ENCODE assay signal across 19 mouse cellular contexts in the genomic region with DNA sequence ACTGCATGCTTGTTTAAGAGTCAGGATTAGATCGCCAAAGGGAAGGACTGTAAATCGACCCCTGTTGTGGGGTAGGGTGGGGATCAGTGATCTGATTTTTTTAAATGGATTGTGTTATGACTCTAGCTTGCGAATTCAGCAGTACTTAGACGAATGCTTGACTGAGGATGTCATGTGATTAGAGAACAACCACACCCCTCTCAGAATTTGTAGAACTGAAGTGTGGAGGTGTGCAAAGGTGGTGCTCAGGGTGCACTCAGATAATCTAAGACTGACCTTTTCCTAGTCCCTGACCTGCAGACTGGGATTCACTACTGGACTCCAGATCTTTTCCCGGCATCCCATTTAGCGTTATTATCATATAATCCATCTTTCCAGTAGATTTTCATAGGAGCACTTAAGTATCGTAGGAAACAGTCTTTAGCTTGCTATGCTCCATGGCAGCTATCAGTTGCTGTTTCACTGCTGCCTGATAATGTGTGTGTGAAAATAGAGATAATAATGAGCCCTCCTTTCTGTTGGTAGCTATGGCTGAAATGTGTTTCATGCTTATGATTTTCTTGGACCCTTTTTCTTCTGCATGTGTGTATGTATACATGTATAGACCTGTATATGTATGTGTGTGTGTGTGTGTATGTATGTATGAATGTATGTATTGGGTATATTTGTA. TPM values are rescaled to one million over a fixed set of nuclear protein-coding genes. Genes with fewer than 3 reads are reported as not detected.
DNase-seq lines count a peak whose midpoint lies in the region; ATAC-seq and TF ChIP-seq lines count a peak whose summit lies in the region.
"Had no signal": no experiment of that assay in that cellular context is flagged by ENCODE, and none has a peak within 500 bp of the region (broad histone marks: within the 10 kb centered on the region; RNA-seq: fewer than 3 reads in every experiment).

No protein-coding gene starts in this region.

- ATAC-seq in heart, embryonic 13.5 days (ENCODE audit: extremely low read depth, insufficient number of reproducible peaks, low FRiP score, low TSS enrichment), result no peak
- ATAC-seq in lung, embryonic 15.5 days (ENCODE audit: borderline replicate concordance, extremely low read depth, low FRiP score, low TSS enrichment), result no peak

- no peak for TF ChIP-seq POLR2A in small intestine, adult 2 months (IDR thresholded peaks at IDR 0.05; ENCODE audit: low read depth, low read length)

- no peak for DNase-seq in heart, postnatal 36 days
- DNase-seq in lung, postnatal 4 days, result no peak
- no peak for DNase-seq in adrenal gland, adult 2 months
- DNase-seq: adrenal gland, postnatal 10 days; B cell, adult 2 months; cerebellum, postnatal 10 days; kidney, adult 8-10 months; kidney, postnatal 25 days; spleen, adult 18-20 months; thymus, postnatal 36 days had no signal

- H3K27me3 ChIP-seq in heart, embryonic 13.5 days (replicated peaks), result no peaks in the 10 kb centered on the region; the same call in 1 of the 2 replicates
- no peaks in the 10 kb centered on the region for H3K27me3 ChIP-seq in lung, embryonic 15.5 days
- H3K27me3 ChIP-seq in small intestine, adult 2 months (ENCODE audit: control insufficient read depth, insufficient read depth, low read length), result no peaks in the 10 kb centered on the region
- H3K27me3 ChIP-seq: liver, embryonic 15.5 days had no signal

- 0 out of 2 replicates have a peak overlapping the region, but pooled peaks have one; percentile 12 for H3K9ac ChIP-seq in heart, embryonic 13.5 days
- H3K9ac ChIP-seq in lung, embryonic 15.5 days, result no peak overlapping the region
- H3K9ac ChIP-seq: liver, embryonic 15.5 days had no signal

- TF ChIP-seq CTCF in small intestine, adult 2 months (IDR thresholded peaks at IDR 0.05; ENCODE audit: extremely low read depth, insufficient read length, insufficient replicate concordance, low read depth, low read length), result no peak

- no peak overlapping the region for H3K4me2 ChIP-seq in heart, embryonic 13.5 days
- no peak overlapping the region for H3K4me2 ChIP-seq in lung, embryonic 15.5 days
- H3K4me2 ChIP-seq: liver, embryonic 15.5 days had no signal

- intact Hi-C loops in heart, postnatal 36 days (cut with DNase I), result loop anchor here (2.0 kb wide), 1 partner anchor 47 kb away; no protein-coding TSS in a partner anchor

- H3K27ac ChIP-seq in heart, embryonic 13.5 days (replicated peaks), result no peak overlapping the region
- peak overlapping the region; percentile 54 for H3K27ac ChIP-seq in lung, embryonic 15.5 days
- peak overlapping the region; percentile 8; the same call in 1 of the 2 replicates for H3K27ac ChIP-seq in brown adipose tissue, adult 24 weeks (replicated peaks; ENCODE audit: low read depth, low read length)
- H3K27ac ChIP-seq in small intestine, adult 2 months (ENCODE audit: insufficient read depth, low read depth, low read length), result 0 out of 2 replicates have a peak overlapping the region, but pooled peaks have one; percentile 5
- H3K27ac ChIP-seq: liver, embryonic 15.5 days; macrophage; midbrain, embryonic 10.5 days had no signal

- H3K4me1 ChIP-seq in heart, embryonic 13.5 days, result peaks cover 26% of the 10 kb centered on the region
- peaks cover 33% of the 10 kb centered on the region for H3K4me1 ChIP-seq in lung, embryonic 15.5 days
- no peaks in the 10 kb centered on the region for H3K4me1 ChIP-seq in brown adipose tissue, adult 24 weeks (ENCODE audit: control insufficient read depth, insufficient read depth, insufficient read length, low read length)
- no peaks in the 10 kb centered on the region for H3K4me1 ChIP-seq in small intestine, adult 2 months (ENCODE audit: control insufficient read depth, insufficient read depth, insufficient read length, low read length)

- H3K36me3 ChIP-seq in heart, embryonic 13.5 days, result no peaks in the 10 kb centered on the region
- no peaks in the 10 kb centered on the region for H3K36me3 ChIP-seq in lung, embryonic 15.5 days
- no peaks in the 10 kb centered on the region for H3K36me3 ChIP-seq in small intestine, adult 2 months (ENCODE audit: control insufficient read depth, insufficient read depth, low read length)
- H3K36me3 ChIP-seq: liver, embryonic 15.5 days; midbrain, embryonic 10.5 days had no signal

- H3K4me3 ChIP-seq in heart, embryonic 13.5 days, result no peak overlapping the region
- no peak overlapping the region for H3K4me3 ChIP-seq in lung, embryonic 15.5 days
- no peak overlapping the region for H3K4me3 ChIP-seq in brown adipose tissue, adult 24 weeks (ENCODE audit: insufficient read depth, low read depth, low read length)
- H3K4me3 ChIP-seq in small intestine, adult 2 months (ENCODE audit: low read depth, low read length), result no peak overlapping the region
- H3K4me3 ChIP-seq: liver, embryonic 15.5 days; midbrain, embryonic 10.5 days had no signal

- no peaks in the 10 kb centered on the region for H3K9me3 ChIP-seq in heart, embryonic 13.5 days
- no peaks in the 10 kb centered on the region for H3K9me3 ChIP-seq in lung, embryonic 15.5 days
- H3K9me3 ChIP-seq: liver, embryonic 15.5 days; midbrain, embryonic 10.5 days had no signal

- 60% methylated on average over 7 of the region's 7 CpGs for whole genome bisulfite sequencing in heart, embryonic 13.5 days
- 52% methylated on average over 7 of the region's 7 CpGs for WGBS in lung, embryonic 15.5 days
- 49% methylated on average over 7 of the region's 7 CpGs for WGBS in small intestine, adult 2 months

RNA-seq across cellular contexts. Expression of a gene that starts 20.3 kb away (rescaled TPM):
- polyA plus RNA-seq in heart, embryonic 13.5 days (2015; fragmentation: Nextera tagmentation; extraction: Ambion mirVana), result 0.66 and 0.68 TPM in 2 replicates
- under 1 TPM in 1 of 2 experiments, not detected in 1; 0.11 TPM for total RNA-seq in heart, postnatal 36 days (2021)
- polyA plus RNA-seq in lung, embryonic 15.5 days (2015; fragmentation: Nextera tagmentation; extraction: Ambion mirVana), result 0.92 and 1.3 TPM in 2 replicates
- 0.50 TPM in 1 of 2 replicates, not detected in the other for polyA plus RNA-seq in brown adipose tissue, adult 24 weeks (2012; ENCODE audit: insufficient read depth, insufficient read length, missing spikeins)
- 0.32 and 0.49 TPM in 2 replicates for polyA plus RNA-seq in small intestine, adult 2 months (2012; rRNA removed)
- not detected for total RNA-seq in adrenal gland, adult 2 months (2021)
- polyA plus RNA-seq in adrenal gland, adult 2 months (2012; rRNA removed), result 0.07 TPM in 1 of 2 replicates, not detected in the other
- total RNA-seq: layer of hippocampus, postnatal 10 days; left cerebral cortex, adult 8-10 months had no signal

RNA-seq across cellular contexts. Expression of a gene that starts 31.5 kb away (rescaled TPM):
- 1.7 and 2.3 TPM in 2 replicates for polyA plus RNA-seq in heart, embryonic 13.5 days (2015; fragmentation: Nextera tagmentation; extraction: Ambion mirVana)
- total RNA-seq in heart, postnatal 36 days (2021), result 1 to 10 TPM; 5.0 to 5.8 TPM
- 19.1 and 24.7 TPM in 2 replicates for polyA plus RNA-seq in lung, embryonic 15.5 days (2015; fragmentation: Nextera tagmentation; extraction: Ambion mirVana)
- polyA plus RNA-seq in brown adipose tissue, adult 24 weeks (2012; ENCODE audit: insufficient read depth, insufficient read length, missing spikeins), result 0.92 and 1.3 TPM in 2 replicates
- 3.4 TPM in 2 replicates for polyA plus RNA-seq in small intestine, adult 2 months (2012; rRNA removed)
- 10 to 100 TPM; 13.7 to 26.7 TPM for total RNA-seq in adrenal gland, adult 2 months (2021)
- polyA plus RNA-seq in adrenal gland, adult 2 months (2012; rRNA removed), result 2.5 and 3.6 TPM in 2 replicates
